Mouse (Mus musculus) myocyte (in vitro differentiated cells): Measurements from ENCODE around the gene P2ry1. TPM values are rescaled to one million over a fixed set of nuclear protein-coding genes. Genes with fewer than 3 reads are reported as not detected.
A peak's percentile ranks its signal among the peaks of the same experiment; 100 is the strongest.

Experiments
- H3K27me3 ChIP-seq: one replicate; pipeline ENCODE4 v1.6.1; 2011; ENCODE audit not compliant: control insufficient read depth, insufficient read depth, insufficient read length
- H3K36me3 ChIP-seq: one replicate; pipeline ENCODE4 v1.6.1; 2011; ENCODE audit not compliant: control insufficient read depth, insufficient read depth
- H3K4me2 ChIP-seq: one replicate; pipeline ENCODE4 v1.6.1; 2011; ENCODE audit warnings: low read depth, control low read depth
- H3K4me3 ChIP-seq: one replicate; pipeline ENCODE4 v1.5.1; 2011; ENCODE audit warnings: mild to moderate bottlenecking, control low read depth, moderate library complexity
- H3K79me2 ChIP-seq: one replicate; pipeline ENCODE4 v1.6.1; 2011; ENCODE audit not compliant: control insufficient read depth, insufficient read depth
- H3ac ChIP-seq: one replicate; pipeline ENCODE4 v1.6.1; 2011; ENCODE audit not compliant: control insufficient read depth, insufficient read length
- CEBPB ChIP-seq: IDR thresholded peaks from 2 replicates; pipeline ENCODE4 v1.6.1; 2011; ENCODE audit warnings: mild to moderate bottlenecking, moderate library complexity; ENCODE audit not compliant: poor library complexity, insufficient read depth, severe bottlenecking
- E2F4 ChIP-seq: IDR thresholded peaks from one replicate; pipeline ENCODE4 v1.6.1; 2011; ENCODE audit warnings: mild to moderate bottlenecking, control low read depth, moderate library complexity; ENCODE audit not compliant: insufficient read depth
- MAX ChIP-seq: IDR thresholded peaks from one replicate; pipeline ENCODE4 v1.6.1; 2011; ENCODE audit warnings: low read depth, mild to moderate bottlenecking, control low read depth
- MYOD1 ChIP-seq, 3 experiments: IDR thresholded peaks; one replicate each; pipeline ENCODE4 v1.6.1; 2011; ENCODE audit warnings: control low read depth in 2 of 3, low read depth in 2 of 3, mild to moderate bottlenecking in 2 of 3, moderate library complexity in 1 of 3; ENCODE audit not compliant: insufficient read length in 2 of 3, control insufficient read depth in 1 of 3
- MYOG ChIP-seq, 3 experiments: IDR thresholded peaks; one replicate each; pipeline ENCODE4 v1.6.1; 2011; ENCODE audit warnings: control low read depth in 2 of 3, low read depth in 2 of 3, mild to moderate bottlenecking in 2 of 3; ENCODE audit not compliant: insufficient read length in 2 of 3, control insufficient read depth in 1 of 3, insufficient read depth in 1 of 3
- POLR2A ChIP-seq: IDR thresholded peaks from one replicate; pipeline ENCODE4 v1.6.1; 2011; ENCODE audit warnings: low read depth, mild to moderate bottlenecking, control low read depth, moderate library complexity; ENCODE audit not compliant: insufficient read length
- POLR2AphosphoS2 ChIP-seq: IDR thresholded peaks from one replicate; pipeline ENCODE4 v1.6.1; 2011; ENCODE audit warnings: low read depth, control low read depth; ENCODE audit not compliant: insufficient read length
- REST ChIP-seq: IDR thresholded peaks from one replicate; pipeline ENCODE4 v1.6.1; 2011; ENCODE audit warnings: mild to moderate bottlenecking, control low read depth, moderate library complexity; ENCODE audit not compliant: insufficient read depth, insufficient read length
- SRF ChIP-seq: IDR thresholded peaks from one replicate; pipeline ENCODE4 v1.6.1; 2011; ENCODE audit warnings: low read depth; ENCODE audit not compliant: control insufficient read depth, insufficient read length
- TCF12 ChIP-seq: IDR thresholded peaks from one replicate; pipeline ENCODE4 v1.6.1; 2011; ENCODE audit warnings: mild to moderate bottlenecking, control low read depth; ENCODE audit not compliant: poor library complexity, insufficient read depth, severe bottlenecking
- TCF3 ChIP-seq: IDR thresholded peaks from one replicate; pipeline ENCODE4 v1.6.1; 2011; ENCODE audit warnings: low read depth, control low read depth; ENCODE audit not compliant: insufficient read length
- USF1 ChIP-seq: IDR thresholded peaks from one replicate; pipeline ENCODE4 v1.6.1; 2011; ENCODE audit warnings: low read depth, mild to moderate bottlenecking, control low read depth, moderate library complexity
- polyA plus RNA-seq: library from polyadenylated mRNA; unstranded; fragments of >200 nt; fragmentation: generic; extraction: Trizol; gene quantifications from one replicate; pipeline ENCODE4 v1.2.1, GENCODE M21; 2012; ENCODE audit warnings: missing spikeins

Gene P2ry1
- polyA plus RNA-seq = 0.20 TPM

- Histone ChIP-seq H3K27me3 (peaks cover 24% of the 10 kb centered on the region), H3K4me3 (peak within 1 kb of the TSS; percentile 17), H3K4me2 (peak within 1 kb of the TSS; percentile 77), H3K79me2 (no peaks in the 10 kb centered on the region), H3ac (peak within 1 kb of the TSS; percentile 29), H3K36me3 (no peaks in the 10 kb centered on the region)
- TF ChIP-seq POLR2A (peak; percentile 19), USF1 (no peak)
Measured at GRCm38 (mm10) chr3:61002587-61003501, at the start of gene P2ry1. Gene P2ry1 (plus strand): TSS chr3:61002795.

DNA sequence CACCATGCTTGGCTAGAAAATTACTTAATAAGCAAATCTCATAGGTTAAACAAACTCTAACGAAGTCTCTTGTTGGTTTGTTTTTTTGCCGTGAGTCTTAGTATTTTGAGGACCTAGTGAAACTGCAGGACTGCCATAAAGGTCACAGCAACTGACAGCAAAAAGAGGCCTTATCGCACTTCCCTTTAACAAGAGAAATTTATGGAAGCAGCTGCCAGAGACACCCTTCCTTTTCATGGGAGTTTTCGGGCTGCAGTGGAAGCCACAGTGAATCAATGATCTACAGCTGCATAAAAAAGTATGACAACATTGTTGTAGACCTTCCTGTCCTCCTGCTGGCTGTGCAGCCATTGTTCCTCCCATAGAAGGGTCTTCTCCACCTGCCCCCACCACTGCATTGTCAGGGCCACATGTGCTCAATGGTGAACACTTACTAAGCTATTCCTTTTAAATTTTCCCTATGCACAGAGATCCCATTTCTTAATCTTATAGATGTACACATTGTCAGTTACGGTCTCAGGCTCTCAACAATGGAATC, 49.3 kb upstream of the P2ry1 start:
- no peak for TF ChIP-seq POLR2AphosphoS2
- no peak for TF ChIP-seq TCF3
- TF ChIP-seq MYOG (IDR thresholded peaks at IDR 0.05; ENCODE audit: control insufficient read depth in 1 of 3, insufficient read depth in 1 of 3, insufficient read length in 2 of 3, low read depth in 2 of 3) = no peak
- no peak for TF ChIP-seq MYOD1 (IDR thresholded peaks at IDR 0.05; ENCODE audit: control insufficient read depth in 1 of 3, insufficient read length in 2 of 3, low read depth in 2 of 3)
- no peak for TF ChIP-seq TCF12
- TF ChIP-seq SRF = no peak
- no peak for TF ChIP-seq POLR2A
- TF ChIP-seq REST = no peak
- TF ChIP-seq MAX = no peak
- no peak for TF ChIP-seq CEBPB
- no peak for TF ChIP-seq USF1
- no peak for TF ChIP-seq E2F4
- no peaks in the 10 kb centered on the region for H3K36me3 ChIP-seq
- H3K27me3 ChIP-seq = no peaks in the 10 kb centered on the region
- no peak overlapping the region for H3K4me3 ChIP-seq
- no peaks in the 10 kb centered on the region for H3K79me2 ChIP-seq
- H3K4me2 ChIP-seq = no peak overlapping the region
- H3ac ChIP-seq = no peak overlapping the region

DNA sequence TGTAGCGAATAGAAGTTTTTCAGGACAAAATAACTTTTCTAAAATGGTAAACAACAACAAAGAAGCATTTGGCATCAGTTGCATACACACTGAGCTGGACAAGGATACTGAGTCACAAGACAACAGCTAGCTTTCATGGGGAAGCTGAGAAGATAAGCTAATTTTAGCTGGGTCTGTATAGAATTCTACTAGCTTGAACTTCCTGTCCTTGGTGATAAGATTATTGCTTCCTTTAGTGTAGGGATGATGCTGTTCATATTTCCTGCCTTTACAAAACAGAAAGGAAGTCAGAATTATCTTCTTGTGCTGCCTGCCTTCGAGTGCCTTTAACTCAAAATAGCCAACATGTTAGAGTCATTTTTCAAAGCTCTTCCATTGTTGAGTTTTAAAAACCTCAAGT, 48.5 kb upstream of the P2ry1 start:
- H3ac ChIP-seq = no peak overlapping the region
- H3K4me3 ChIP-seq = no peak overlapping the region
- H3K27me3 ChIP-seq = no peaks in the 10 kb centered on the region
- TF ChIP-seq POLR2A = no peak
- TF ChIP-seq E2F4 = no peak
- TF ChIP-seq CEBPB = no peak
- no peak for TF ChIP-seq USF1
- TF ChIP-seq TCF3 = no peak
- TF ChIP-seq TCF12 = no peak
- TF ChIP-seq MYOG (IDR thresholded peaks at IDR 0.05; ENCODE audit: control insufficient read depth in 1 of 3, insufficient read depth in 1 of 3, insufficient read length in 2 of 3, low read depth in 2 of 3) = no peak
- TF ChIP-seq SRF = no peak
- no peak for TF ChIP-seq MYOD1 (IDR thresholded peaks at IDR 0.05; ENCODE audit: control insufficient read depth in 1 of 3, insufficient read length in 2 of 3, low read depth in 2 of 3)
- no peak for TF ChIP-seq MAX
- no peak for TF ChIP-seq REST
- H3K4me2 ChIP-seq = no peak overlapping the region
- H3K36me3 ChIP-seq = no peaks in the 10 kb centered on the region
- H3K79me2 ChIP-seq = no peaks in the 10 kb centered on the region

DNA sequence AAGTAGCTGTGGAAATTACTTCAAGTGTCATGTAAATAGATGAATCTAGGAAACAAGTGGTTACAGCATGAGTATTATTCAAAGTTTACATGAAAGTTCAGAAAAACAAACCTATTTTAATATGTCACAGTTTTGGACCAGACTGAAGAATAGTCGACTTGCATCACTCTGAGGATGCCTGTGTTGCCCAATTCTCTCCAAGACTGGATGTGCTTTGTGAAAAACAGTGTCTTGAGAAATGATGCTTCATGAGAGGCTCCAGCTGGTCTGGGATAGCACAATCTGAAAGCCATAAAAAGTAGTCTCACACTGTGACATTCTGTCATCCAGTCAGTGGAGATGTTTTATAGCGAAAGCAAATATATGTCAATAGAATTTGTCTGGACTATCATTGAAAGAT, 43.8 kb upstream of the P2ry1 start:
- Histone ChIP-seq H3K4me3 (no peak overlapping the region), H3K4me2 (no peak overlapping the region), H3K27me3 (no peaks in the 10 kb centered on the region), H3ac (no peak overlapping the region), H3K79me2 (no peaks in the 10 kb centered on the region), H3K36me3 (no peaks in the 10 kb centered on the region)
- TF ChIP-seq POLR2A (no peak), REST (no peak), MAX (no peak), TCF12 (no peak)

DNA sequence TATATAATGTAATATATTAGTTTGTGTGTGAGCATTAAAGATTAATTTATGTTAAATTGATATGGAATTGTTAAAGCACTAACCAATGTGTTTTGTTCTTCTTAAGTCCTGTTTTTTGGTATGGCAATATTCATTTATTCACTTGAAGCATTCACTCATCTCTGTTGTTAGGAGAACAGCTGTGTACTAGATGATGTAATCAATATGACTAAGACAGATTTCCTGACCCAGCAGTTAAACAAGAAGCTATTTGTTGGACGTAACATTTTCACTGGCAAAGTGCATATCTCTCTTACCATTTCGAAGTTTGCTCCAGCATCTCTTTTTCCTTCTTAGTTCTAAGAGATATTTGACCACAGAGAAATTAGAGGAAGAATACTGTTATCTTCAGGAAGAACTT, 37.5 kb upstream of the P2ry1 start:
- no peaks in the 10 kb centered on the region for H3K27me3 ChIP-seq
- no peak overlapping the region for H3ac ChIP-seq
- H3K4me3 ChIP-seq = no peak overlapping the region
- no peak overlapping the region for H3K4me2 ChIP-seq
- H3K79me2 ChIP-seq = no peaks in the 10 kb centered on the region
- no peak for TF ChIP-seq CEBPB
- no peaks in the 10 kb centered on the region for H3K36me3 ChIP-seq
